ENCODE assay signal across 13 mouse cellular contexts in genomic region chr2:158174438-158174837, GRCm38 (mm10). TPM values are rescaled to one million over a fixed set of nuclear protein-coding genes. Genes with fewer than 3 reads are reported as not detected.
DNase-seq lines count a peak whose midpoint lies in the region; ATAC-seq and TF ChIP-seq lines count a peak whose summit lies in the region.
"Had no signal": no experiment of that assay in that cellular context is flagged by ENCODE, and none has a peak within 500 bp of the region (broad histone marks: within the 10 kb centered on the region; RNA-seq: fewer than 3 reads in every experiment).

No protein-coding gene starts in this region.

- no peaks in the 10 kb centered on the region for H3K36me3 ChIP-seq in spleen, adult 2 months (ENCODE audit: control insufficient read depth, insufficient read depth, low read length)
- H3K36me3 ChIP-seq: hindbrain, embryonic 10.5 days; limb, embryonic 10.5 days; midbrain, embryonic 15.5 days had no signal

- TF ChIP-seq POLR2A in spleen, adult 2 months (IDR thresholded peaks at IDR 0.05; ENCODE audit: low read depth, low read length), result no peak

- no peak for TF ChIP-seq CTCF in spleen, adult 2 months (IDR thresholded peaks at IDR 0.05; ENCODE audit: extremely low read depth, insufficient read depth, insufficient read length, insufficient replicate concordance)

- H3K27ac ChIP-seq in spleen, adult 2 months (ENCODE audit: insufficient read depth, low read length), result peak overlapping the region; percentile 69
- H3K27ac ChIP-seq: hindbrain, embryonic 10.5 days; limb, embryonic 10.5 days; midbrain, embryonic 15.5 days had no signal

- peak; percentile 13 to 32; a peak in 2 of 4 replicates for ATAC-seq in hematopoietic stem cell, adult 5-6 weeks (replicated peaks in 1 of 2; ENCODE audit: insufficient read depth in 1 of 2, low FRiP score in 2 of 2, low TSS enrichment in 1 of 2, low read depth in 1 of 2, poor library complexity in 2 of 2, severe bottlenecking in 2 of 2)
- ATAC-seq: forebrain, embryonic 14.5 days; midbrain, embryonic 15.5 days had no signal

- no peaks in the 10 kb centered on the region for H3K27me3 ChIP-seq in spleen, adult 2 months (ENCODE audit: control insufficient read depth, insufficient read depth, low read length)
- H3K27me3 ChIP-seq: midbrain, embryonic 15.5 days had no signal

- WGBS in spleen, adult 2 months, result 21% methylated on average over 5 of the region's 5 CpGs

- peaks cover 26% of the 10 kb centered on the region for H3K4me1 ChIP-seq in spleen, adult 2 months (ENCODE audit: control insufficient read depth, insufficient read depth, insufficient read length)

- H3K4me3 ChIP-seq in spleen, adult 2 months (ENCODE audit: extremely low read depth, insufficient read depth, insufficient read length), result no peak overlapping the region
- H3K4me3 ChIP-seq: hindbrain, embryonic 10.5 days; limb, embryonic 10.5 days; midbrain, embryonic 15.5 days had no signal

- peak; percentile 28 for DNase-seq in layer of hippocampus, adult 11-12 months (ENCODE audit: low spot score)
- no peak for DNase-seq in layer of hippocampus, adult 18-20 months (ENCODE audit: low spot score in 2 of 2)
- DNase-seq in spleen, adult 2 months (ENCODE audit: low read depth in 1 of 2, low spot score in 2 of 2), result peak in 1 of 2 experiments; percentile 38
- no peak for DNase-seq in spleen, postnatal 10 days (ENCODE audit: low spot score in 2 of 2)
- peak; percentile 24 for DNase-seq in telencephalon, adult 2 months (ENCODE audit: low read depth, low spot score)
- DNase-seq in urinary bladder, postnatal 36 days (ENCODE audit: low spot score in 2 of 2), result no peak
- DNase-seq: cerebellum, adult 18-20 months had no signal

RNA-seq across cellular contexts. Expression of gene Tgm2, which starts 28.2 kb away (rescaled TPM):
- 10 to 100 TPM; 11.0 to 11.1 TPM for total RNA-seq in layer of hippocampus, adult 18-20 months (2021)
- polyA plus RNA-seq in spleen, adult 2 months (2012; rRNA removed), result 53.3 and 66.9 TPM in 2 replicates
- 17.9 and 19.4 TPM in 2 replicates for total RNA-seq in hematopoietic stem cell, adult 5-6 weeks (2017)

RNA-seq across cellular contexts. Expression of gene D630003M21Rik, which starts 54.6 kb away (rescaled TPM):
- total RNA-seq in layer of hippocampus, adult 18-20 months (2021), result 1 to 10 TPM; 3.5 to 4.5 TPM
- 0.58 and 0.62 TPM in 2 replicates for polyA plus RNA-seq in spleen, adult 2 months (2012; rRNA removed)
- total RNA-seq in hematopoietic stem cell, adult 5-6 weeks (2017), result not detected in 2 replicates
- polyA plus RNA-seq: inflammation-experienced regulatory T-cells, adult 6 months had no signal

Comparison
In these comparisons a context has a peak if more than half of its experiments do, and no peak if none do; other contexts are left out.
1. DNase-seq: peak in layer of hippocampus, adult 11-12 months (single experiment) and telencephalon, adult 2 months (single experiment); none in layer of hippocampus, adult 18-20 months (0 of 2), spleen, postnatal 10 days (0 of 2) and urinary bladder, postnatal 36 days (0 of 2).